Comparison of ENCODE assay signal across 25 mouse cellular contexts in genomic region chr14:103814015-103814691, GRCm38 (mm10). TPM values are rescaled to one million over a fixed set of nuclear protein-coding genes. Genes with fewer than 3 reads are reported as not detected.
DNase-seq lines count a peak whose midpoint lies in the region; ATAC-seq and TF ChIP-seq lines count a peak whose summit lies in the region.
"Had no signal": no experiment of that assay in that cellular context is flagged by ENCODE, and none has a peak within 500 bp of the region (broad histone marks: within the 10 kb centered on the region; RNA-seq: fewer than 3 reads in every experiment).

No protein-coding gene starts in this region.

- no peak for DNase-seq in gastrocnemius, adult 2 months
- DNase-seq in gastrocnemius, postnatal 10 days: no peak
- no peak for DNase-seq in midbrain, embryonic 14.5 days
- DNase-seq in MN1 (ENCODE audit: low spot score): no peak
- DNase-seq in lung, postnatal 10 days: no peak
- DNase-seq: adrenal gland, postnatal 25 days; cerebellum, postnatal 14 days; forebrain, postnatal 0 days; kidney, adult 8-10 months; kidney, postnatal 4 days; lung, adult 18-20 months; lung, postnatal 36 days; right cerebral cortex, postnatal 14 days; thymus, adult 18-20 months had no signal

- 73% methylated on average over 10 of the region's 10 CpGs for WGBS in midbrain, embryonic 12.5 days
- 77% methylated on average over 10 of the region's 10 CpGs for WGBS in midbrain, embryonic 14.5 days
- 34% methylated on average over 10 of the region's 10 CpGs for WGBS in liver, embryonic 12.5 days (ENCODE audit: insufficient replicate concordance)

- no peaks in the 10 kb centered on the region for H3K27me3 ChIP-seq in midbrain, embryonic 12.5 days
- no peaks in the 10 kb centered on the region for H3K27me3 ChIP-seq in midbrain, embryonic 14.5 days (ENCODE audit: control insufficient read depth, insufficient read depth, low read length)
- no peaks in the 10 kb centered on the region for H3K27me3 ChIP-seq in liver, embryonic 12.5 days (replicated peaks)
- H3K27me3 ChIP-seq: embryonic facial prominence, embryonic 15.5 days; heart, embryonic 15.5 days; neural tube, embryonic 13.5 days; stomach, embryonic 15.5 days had no signal

- ATAC-seq in midbrain, embryonic 12.5 days (ENCODE audit: low FRiP score, low read depth): 0 out of 2 replicates have a peak, but pooled peaks have one; percentile 42
- no peak for ATAC-seq in midbrain, embryonic 14.5 days (ENCODE audit: low FRiP score, low TSS enrichment)
- peak; percentile 90 for ATAC-seq in liver, embryonic 12.5 days
- peak; percentile 45 for ATAC-seq in megakaryocyte progenitor cell, adult 5-6 weeks (replicated peaks; ENCODE audit: poor library complexity)
- ATAC-seq: CD4-positive, CD25-positive, alpha-beta regulatory T cell, adult 4 months; forebrain, postnatal 0 days had no signal

- H3K9me3 ChIP-seq in midbrain, embryonic 12.5 days: no peaks in the 10 kb centered on the region
- no peaks in the 10 kb centered on the region for H3K9me3 ChIP-seq in midbrain, embryonic 14.5 days (ENCODE audit: control insufficient read depth, low read length)
- H3K9me3 ChIP-seq in liver, embryonic 12.5 days (replicated peaks): no peaks in the 10 kb centered on the region
- H3K9me3 ChIP-seq: embryonic facial prominence, embryonic 15.5 days; heart, embryonic 15.5 days; limb, embryonic 10.5 days; neural tube, embryonic 13.5 days; stomach, embryonic 15.5 days had no signal

- no peak overlapping the region for H3K4me3 ChIP-seq in gastrocnemius, adult 2 months
- no peak overlapping the region for H3K4me3 ChIP-seq in midbrain, embryonic 12.5 days
- no peak overlapping the region for H3K4me3 ChIP-seq in midbrain, embryonic 14.5 days (replicated peaks; ENCODE audit: low read depth, low read length)
- no peak overlapping the region for H3K4me3 ChIP-seq in liver, embryonic 12.5 days
- H3K4me3 ChIP-seq: embryonic facial prominence, embryonic 15.5 days; heart, embryonic 15.5 days; limb, embryonic 10.5 days; neural tube, embryonic 13.5 days; stomach, embryonic 15.5 days had no signal

- TF ChIP-seq CTCF in gastrocnemius, adult 2 months (IDR thresholded peaks at IDR 0.05): no peak

- peaks cover 22% of the 10 kb centered on the region for H3K36me3 ChIP-seq in midbrain, embryonic 12.5 days
- H3K36me3 ChIP-seq in midbrain, embryonic 14.5 days (ENCODE audit: control insufficient read depth, insufficient read depth, low read length): no peaks in the 10 kb centered on the region
- H3K36me3 ChIP-seq in liver, embryonic 12.5 days: no peaks in the 10 kb centered on the region
- H3K36me3 ChIP-seq: embryonic facial prominence, embryonic 15.5 days; G1E; heart, embryonic 15.5 days; limb, embryonic 10.5 days; neural tube, embryonic 13.5 days; stomach, embryonic 15.5 days had no signal

- peak overlapping the region; percentile 83 for H3K27ac ChIP-seq in gastrocnemius, adult 2 months
- no peak overlapping the region for H3K27ac ChIP-seq in midbrain, embryonic 12.5 days (replicated peaks)
- H3K27ac ChIP-seq in midbrain, embryonic 14.5 days (replicated peaks; ENCODE audit: low read depth, low read length): no peak overlapping the region
- no peak overlapping the region for H3K27ac ChIP-seq in liver, embryonic 12.5 days
- H3K27ac ChIP-seq: embryonic facial prominence, embryonic 15.5 days; heart, embryonic 15.5 days; limb, embryonic 10.5 days; neural tube, embryonic 13.5 days; stomach, embryonic 15.5 days had no signal

- no peak overlapping the region for H3K9ac ChIP-seq in midbrain, embryonic 12.5 days (replicated peaks)
- H3K9ac ChIP-seq in midbrain, embryonic 14.5 days (replicated peaks; ENCODE audit: low read length): no peak overlapping the region
- no peak overlapping the region for H3K9ac ChIP-seq in liver, embryonic 12.5 days
- H3K9ac ChIP-seq: embryonic facial prominence, embryonic 15.5 days; forebrain, postnatal 0 days; heart, embryonic 15.5 days; neural tube, embryonic 13.5 days; stomach, embryonic 15.5 days had no signal

- no peaks in the 10 kb centered on the region for H3K4me1 ChIP-seq in midbrain, embryonic 12.5 days
- H3K4me1 ChIP-seq in midbrain, embryonic 14.5 days (ENCODE audit: control insufficient read depth, insufficient read depth, low read length): no peaks in the 10 kb centered on the region
- peaks cover 12% of the 10 kb centered on the region for H3K4me1 ChIP-seq in liver, embryonic 12.5 days
- H3K4me1 ChIP-seq: embryonic facial prominence, embryonic 15.5 days; heart, embryonic 15.5 days; neural tube, embryonic 13.5 days; stomach, embryonic 15.5 days had no signal

- intact Hi-C loops in gastrocnemius, adult 2 months (cut with DNase I): no loop called here

- H3K4me2 ChIP-seq in midbrain, embryonic 12.5 days (replicated peaks): no peak overlapping the region
- no peak overlapping the region for H3K4me2 ChIP-seq in midbrain, embryonic 14.5 days (ENCODE audit: low read length)
- H3K4me2 ChIP-seq in liver, embryonic 12.5 days: no peak overlapping the region
- H3K4me2 ChIP-seq: embryonic facial prominence, embryonic 15.5 days; heart, embryonic 15.5 days; midbrain, embryonic 11.5 days; neural tube, embryonic 13.5 days; stomach, embryonic 15.5 days had no signal

RNA-seq across cellular contexts. Expression of gene Ednrb, which starts 30.0 kb away (rescaled TPM):
- 10 to 100 TPM in 1 of 2 experiments, 1 to 10 TPM in 1; 5.8 to 10.5 TPM for total RNA-seq in gastrocnemius, adult 2 months (2021)
- 10 to 100 TPM; 19.1 to 19.7 TPM for total RNA-seq in gastrocnemius, postnatal 10 days (2021)
- 97.8 and 106 TPM in 2 replicates for polyA plus RNA-seq in midbrain, embryonic 12.5 days (2016; fragmentation: Nextera tagmentation; extraction: Ambion mirVana)
- polyA plus RNA-seq in midbrain, embryonic 14.5 days (2014; fragmentation: Nextera tagmentation; extraction: Ambion mirVana): 111 and 125 TPM in 2 replicates
- polyA plus RNA-seq in liver, embryonic 12.5 days (2016; fragmentation: Nextera tagmentation; extraction: Ambion mirVana): 14.4 and 15.3 TPM in 2 replicates
- 0.20 and 0.71 TPM in 2 replicates for total RNA-seq in megakaryocyte progenitor cell, adult 5-6 weeks (2015)
- total RNA-seq in megakaryocyte progenitor cell, adult 5-6 weeks (2017): 0.30 TPM in 1 of 2 replicates, not detected in the other
- polyA plus RNA-seq: G1E had no signal
